Mouse (Mus musculus) C2C12 (cell line): Measurements from ENCODE around the gene Acoxl. TPM values are rescaled to one million over a fixed set of nuclear protein-coding genes. Genes with fewer than 3 reads are reported as not detected.
A peak's percentile ranks its signal among the peaks of the same experiment; 100 is the strongest.

Source experiments
- H3K27me3 ChIP-seq: one replicate; pipeline ENCODE4 v1.6.1; 2011; ENCODE audit not compliant: control insufficient read depth, insufficient read depth, insufficient read length
- H3K36me3 ChIP-seq: one replicate; pipeline ENCODE4 v1.6.1; 2011; ENCODE audit not compliant: control insufficient read depth, insufficient read depth
- H3K4me3 ChIP-seq: one replicate; pipeline ENCODE4 v1.5.1; 2011; ENCODE audit warnings: mild to moderate bottlenecking, control low read depth; ENCODE audit not compliant: poor library complexity, insufficient read depth, severe bottlenecking
- H3K79me2 ChIP-seq: one replicate; pipeline ENCODE4 v1.6.1; 2011; ENCODE audit not compliant: control insufficient read depth, insufficient read depth
- H3K79me3 ChIP-seq: one replicate; pipeline ENCODE4 v1.6.1; 2011; ENCODE audit warnings: low read depth, control low read depth
- H3ac ChIP-seq: one replicate; pipeline ENCODE3; 2011; ENCODE audit warnings: low read depth; ENCODE audit not compliant: control insufficient read depth, insufficient read length
- CEBPB ChIP-seq: IDR thresholded peaks from one replicate; pipeline ENCODE4 v1.6.1; 2011; ENCODE audit warnings: low read depth, mild to moderate bottlenecking, control low read depth, moderate library complexity
- CTCF ChIP-seq: IDR thresholded peaks from one replicate; pipeline ENCODE4 v1.5.1; 2011; ENCODE audit not compliant: control insufficient read depth, insufficient read depth, insufficient read length
- FOSL1 ChIP-seq: IDR thresholded peaks from one replicate; pipeline ENCODE4 v1.8.0; 2011; ENCODE audit warnings: mild to moderate bottlenecking, low read length; ENCODE audit not compliant: poor library complexity, insufficient read depth, severe bottlenecking
- MAX ChIP-seq: IDR thresholded peaks from one replicate; pipeline ENCODE4 v1.6.1; 2011; ENCODE audit warnings: mild to moderate bottlenecking, control low read depth
- MYOD1 ChIP-seq: IDR thresholded peaks from one replicate; pipeline ENCODE4 v1.6.1; 2011; ENCODE audit warnings: low read depth; ENCODE audit not compliant: control insufficient read depth, insufficient read length
- MYOG ChIP-seq: IDR thresholded peaks from one replicate; pipeline ENCODE4 v1.6.1; 2011; ENCODE audit not compliant: control insufficient read depth, insufficient read length; ENCODE audit errors: extremely low read depth
- USF1 ChIP-seq: IDR thresholded peaks from one replicate; pipeline ENCODE4 v1.6.1; 2011; ENCODE audit warnings: low read depth, mild to moderate bottlenecking, control low read depth, moderate library complexity
- polyA plus RNA-seq: library from polyadenylated mRNA; unstranded; fragments of >200 nt; fragmentation: generic; extraction: Trizol; gene quantifications from one replicate; pipeline ENCODE4 v1.2.1, GENCODE M21; 2012; ENCODE audit warnings: missing spikeins

Acoxl gene
- polyA plus RNA-seq, 1 experiment: not detected

DNA sequence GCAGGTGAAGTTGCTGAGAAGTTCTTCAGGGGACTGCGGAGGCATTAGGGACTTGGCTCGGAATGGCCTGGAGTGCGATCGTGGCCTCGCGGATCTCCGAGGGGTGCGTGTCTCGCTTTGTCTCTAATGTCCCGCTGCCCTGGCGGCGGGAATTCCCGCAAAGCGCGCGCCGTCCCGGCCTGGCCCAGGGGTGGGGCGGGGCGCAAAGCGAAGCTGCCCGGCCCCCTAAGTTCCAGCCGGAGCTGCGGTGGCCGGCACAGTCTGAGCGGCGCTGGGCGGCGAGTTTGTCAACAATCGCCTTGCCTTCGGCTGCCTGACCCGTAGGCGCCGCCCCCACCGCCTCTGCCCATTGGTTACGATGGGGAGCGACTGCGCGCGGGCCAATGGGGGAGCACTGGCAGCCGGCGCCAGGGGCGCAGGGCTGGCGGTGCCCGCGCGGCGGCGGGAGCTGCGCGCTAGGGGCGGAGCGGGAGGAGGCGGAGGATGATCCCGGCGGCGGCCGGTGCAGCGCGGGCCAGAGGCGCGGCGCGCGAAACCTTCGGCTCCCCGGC lies 288.5 kb downstream of the Acoxl start:
- H3K79me3 ChIP-seq: no peaks in the 10 kb centered on the region
- H3K79me2 ChIP-seq: peaks cover 13% of the 10 kb centered on the region
- peaks cover 22% of the 10 kb centered on the region for H3K36me3 ChIP-seq
- H3ac ChIP-seq: peak overlapping the region; percentile 83
- no peaks in the 10 kb centered on the region for H3K27me3 ChIP-seq
- peak overlapping the region; percentile 64 for H3K4me3 ChIP-seq
- TF ChIP-seq CEBPB (no peak), MAX (peak; percentile 48)

DNA sequence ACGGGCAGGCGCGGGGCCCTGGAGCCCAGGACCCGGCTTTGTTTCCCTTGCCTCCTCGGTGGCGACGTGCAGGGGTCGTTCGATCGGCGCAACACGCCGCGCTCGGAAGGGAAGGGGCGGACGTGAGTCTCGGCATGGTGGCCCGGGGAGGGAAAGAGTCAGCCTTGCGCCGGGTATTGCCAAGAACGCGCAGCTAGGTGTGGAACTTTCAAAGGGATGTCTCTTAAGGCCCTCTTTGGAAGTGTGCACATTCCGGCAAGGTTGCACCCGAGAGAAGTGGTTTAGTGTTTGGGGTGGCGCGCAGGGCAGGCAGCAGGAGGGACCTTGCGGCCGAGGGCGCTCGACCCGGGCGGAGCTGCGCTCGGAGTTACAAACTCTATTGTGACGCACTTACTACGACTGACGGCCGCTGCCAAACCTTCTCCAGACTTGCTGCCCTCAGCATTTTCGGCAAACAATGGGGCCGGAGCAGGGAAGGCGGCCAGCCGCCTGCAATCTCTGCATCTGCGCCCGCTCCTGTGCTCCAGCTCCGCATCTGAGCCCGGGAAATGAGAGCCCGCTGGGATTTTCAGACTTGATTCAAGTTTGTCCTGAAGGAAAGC lies 289.1 kb downstream of the Acoxl start:
- no peaks in the 10 kb centered on the region for H3K27me3 ChIP-seq
- no peak for TF ChIP-seq CTCF
- H3K36me3 ChIP-seq: peaks cover 22% of the 10 kb centered on the region

DNA sequence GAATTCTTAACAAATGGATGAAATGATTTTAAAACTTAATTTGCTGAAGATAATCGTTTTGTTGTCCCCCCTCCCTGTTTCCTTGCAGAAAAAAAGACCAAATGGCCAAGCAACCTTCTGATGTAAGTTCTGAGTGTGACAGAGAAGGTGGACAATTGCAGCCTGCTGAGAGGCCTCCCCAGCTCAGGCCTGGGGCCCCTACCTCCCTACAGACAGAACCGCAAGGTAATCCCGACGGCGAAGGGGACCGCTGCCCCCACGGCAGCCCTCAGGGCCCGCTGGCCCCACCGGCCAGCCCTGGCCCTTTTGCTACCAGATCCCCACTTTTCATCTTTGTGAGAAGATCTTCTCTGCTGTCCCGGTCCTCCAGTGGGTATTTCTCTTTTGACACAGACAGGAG lies 289.9 kb downstream of the Acoxl start:
- peak overlapping the region; percentile 64 for H3K4me3 ChIP-seq
- H3K79me2 ChIP-seq: peaks cover 13% of the 10 kb centered on the region
- H3ac ChIP-seq: no peak overlapping the region
- no peaks in the 10 kb centered on the region for H3K27me3 ChIP-seq
- no peaks in the 10 kb centered on the region for H3K79me3 ChIP-seq
- TF ChIP-seq MAX: no peak
- TF ChIP-seq USF1: no peak
- no peak for TF ChIP-seq CTCF
- TF ChIP-seq MYOG: no peak
- TF ChIP-seq MYOD1: no peak
- no peak for TF ChIP-seq CEBPB
- no peak for TF ChIP-seq FOSL1
- peaks cover 22% of the 10 kb centered on the region for H3K36me3 ChIP-seq

More for the DNA sequence above, 289.1 kb downstream of the Acoxl start:
- Histone ChIP-seq H3K79me3 (no peaks in the 10 kb centered on the region), H3K79me2 (peaks cover 13% of the 10 kb centered on the region), H3ac (peak overlapping the region; percentile 83), H3K4me3 (peak overlapping the region; percentile 64)

DNA sequence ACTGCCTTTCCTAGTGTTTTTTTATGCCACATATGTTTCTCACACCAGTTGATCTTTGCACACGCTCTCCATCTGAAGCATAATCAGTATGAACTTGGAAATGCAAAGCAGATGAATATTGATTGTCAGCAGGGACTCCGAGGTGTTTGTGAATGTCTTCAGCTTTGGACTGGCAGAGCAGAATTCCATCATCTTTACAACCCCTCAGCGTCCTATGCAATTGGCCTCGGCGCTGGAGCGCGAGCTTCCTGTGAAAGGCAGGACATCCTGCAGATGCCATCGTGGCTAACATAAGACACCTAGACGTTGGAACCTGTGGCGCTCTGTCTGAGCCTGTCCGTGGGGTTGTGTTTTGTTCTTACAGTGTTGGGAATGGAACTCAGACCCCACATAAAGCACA lies 292.8 kb downstream of the Acoxl start:
- no peak overlapping the region for H3ac ChIP-seq
- H3K27me3 ChIP-seq: no peaks in the 10 kb centered on the region
- H3K4me3 ChIP-seq: no peak overlapping the region
- H3K36me3 ChIP-seq: peaks cover 32% of the 10 kb centered on the region
- H3K79me2 ChIP-seq: peaks cover 10% of the 10 kb centered on the region
- TF ChIP-seq CTCF: no peak
- TF ChIP-seq MYOG: no peak
- TF ChIP-seq MAX: no peak
- no peak for TF ChIP-seq CEBPB
- TF ChIP-seq MYOD1: no peak
- TF ChIP-seq USF1: no peak
- TF ChIP-seq FOSL1: no peak
- H3K79me3 ChIP-seq: no peaks in the 10 kb centered on the region

DNA sequence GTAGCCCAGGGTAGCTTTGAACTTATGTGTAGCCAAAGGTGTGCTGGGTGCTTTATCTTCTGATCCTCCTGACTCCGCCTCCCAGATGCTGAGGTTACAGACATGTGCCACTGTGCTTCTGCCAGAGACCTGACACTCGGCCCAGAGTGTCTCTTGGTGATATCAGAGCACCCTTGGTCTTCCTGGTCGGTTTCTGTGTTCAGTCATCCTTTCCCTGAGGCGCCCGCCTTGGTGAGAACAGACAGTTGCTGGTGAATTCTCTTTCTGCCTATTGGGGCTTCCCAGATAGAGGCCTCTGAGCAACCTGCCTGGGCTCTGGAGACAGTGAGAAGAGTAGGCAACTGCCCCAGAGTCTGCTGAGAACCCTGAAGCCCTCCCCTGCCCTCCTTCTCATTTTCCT lies 294.0 kb downstream of the Acoxl start:
- H3K79me3 ChIP-seq: no peaks in the 10 kb centered on the region
- H3K79me2 ChIP-seq: peaks cover 4% of the 10 kb centered on the region
- no peak overlapping the region for H3K4me3 ChIP-seq
- TF ChIP-seq MYOD1 (no peak), FOSL1 (no peak), USF1 (no peak), MAX (no peak), CTCF (no peak), MYOG (no peak), CEBPB (no peak)
- no peak overlapping the region for H3ac ChIP-seq
- H3K27me3 ChIP-seq: no peaks in the 10 kb centered on the region
- peaks cover 32% of the 10 kb centered on the region for H3K36me3 ChIP-seq

DNA sequence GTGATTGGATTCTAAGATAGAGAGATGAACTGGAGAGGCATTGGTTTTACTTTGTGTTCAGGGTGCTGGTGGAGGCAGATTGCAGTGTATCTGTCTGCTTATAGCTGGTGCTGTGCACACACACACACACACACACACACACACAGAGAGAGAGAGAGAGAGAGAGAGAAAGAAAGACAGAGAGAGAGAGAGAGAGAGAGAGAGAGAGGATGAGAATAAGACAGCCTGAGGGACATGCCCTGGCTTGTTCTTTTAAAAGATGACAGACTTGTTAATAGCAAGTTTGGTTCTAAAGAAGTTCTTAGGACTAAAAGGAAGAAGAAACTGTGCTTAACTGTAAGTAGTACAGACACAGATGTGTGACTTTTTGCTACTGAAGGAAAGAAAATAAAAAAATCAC lies 295.2 kb downstream of the Acoxl start:
- Histone ChIP-seq H3K27me3 (no peaks in the 10 kb centered on the region), H3K36me3 (peaks cover 32% of the 10 kb centered on the region), H3ac (no peak overlapping the region), H3K79me2 (no peaks in the 10 kb centered on the region), H3K4me3 (no peak overlapping the region), H3K79me3 (peaks cover 2% of the 10 kb centered on the region)
- TF ChIP-seq MYOD1: no peak
- TF ChIP-seq MYOG: no peak
- TF ChIP-seq MAX: no peak
- TF ChIP-seq CEBPB: no peak
- no peak for TF ChIP-seq USF1
- TF ChIP-seq FOSL1: no peak
- TF ChIP-seq CTCF: no peak
